Mouse (Mus musculus): ENCODE data around the gene Etl4.

- TF ChIP-seq CTCF (IDR thresholded peaks at IDR 0.05; ENCODE audit: low read depth) (no peak), EP300 (IDR thresholded peaks at IDR 0.05; ENCODE audit: low read depth) (no peak)
These were observed 560 bp downstream of the Etl4 start for GRCm38 (mm10) chr2:19909900-19910780.

All from heart, postnatal 0 days (tissue).